Mouse (Mus musculus) lung, postnatal 0 days (tissue): ENCODE measurements around the gene Dhx30.

Source experiments
- CTCF ChIP-seq: IDR thresholded peaks from 2 replicates; pipeline ENCODE4 v1.5.1; 2016; ENCODE audit warnings: antibody characterized with exemption, mild to moderate bottlenecking
- EP300 ChIP-seq: IDR thresholded peaks from 2 replicates; pipeline ENCODE4 v1.6.1; 2016; ENCODE audit warnings: antibody characterized with exemption, mild to moderate bottlenecking, control low read depth

DNA sequence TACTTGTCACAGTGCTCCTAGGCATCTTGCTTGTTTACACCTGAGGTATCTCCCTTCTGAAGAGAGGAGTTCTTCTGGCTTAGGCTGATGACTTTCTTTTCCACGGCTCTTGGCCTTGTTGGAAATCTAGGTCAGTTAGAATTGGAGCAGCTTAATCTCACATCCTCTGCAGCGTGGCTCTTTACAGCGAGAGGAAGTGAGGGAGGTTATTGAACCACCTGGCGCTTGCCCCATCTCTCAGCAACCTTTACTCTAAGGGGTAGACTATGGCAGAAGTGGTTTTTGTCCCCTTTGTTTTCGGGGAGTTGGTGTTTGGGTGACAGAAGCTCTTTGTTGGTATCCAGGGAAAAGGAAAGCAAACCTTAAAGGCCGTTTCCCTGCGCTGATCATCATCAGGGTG is 55.2 kb downstream of the Dhx30 start:
- TF ChIP-seq CTCF: no peak
- TF ChIP-seq EP300: no peak
